Mouse (Mus musculus) right cerebral cortex, postnatal 4 days (tissue): ENCODE results near the gene Phf7.

Experiments used
- DNase-seq: peaks from one replicate; pipeline ENCODE4 v3.0.0-alpha.2; 2022

Phf7 gene

DNA sequence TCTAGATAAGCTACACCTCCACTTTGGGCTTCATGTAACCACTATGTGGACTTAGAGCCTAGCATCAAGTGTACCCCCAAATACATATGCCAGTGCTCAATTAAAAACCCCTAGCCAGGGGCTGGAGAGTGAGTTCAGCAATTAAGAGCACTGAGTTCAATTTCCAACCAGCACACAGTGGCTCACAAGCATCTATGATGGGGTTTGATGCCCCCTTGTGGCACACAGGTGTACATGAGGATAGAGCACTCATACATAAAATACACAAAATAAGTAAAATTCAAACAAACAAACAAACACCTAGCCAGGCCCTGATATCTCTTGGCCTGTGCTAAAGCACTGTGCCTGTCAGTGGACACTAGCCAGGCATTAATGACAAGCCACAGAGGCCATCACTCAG is 55.1 kb downstream of the Phf7 start:
- no peak for DNase-seq

GRCm38 (mm10) chr14:31195521-31195920 is 55.6 kb downstream of the Phf7 start:
- DNase-seq, result no peak

DNA sequence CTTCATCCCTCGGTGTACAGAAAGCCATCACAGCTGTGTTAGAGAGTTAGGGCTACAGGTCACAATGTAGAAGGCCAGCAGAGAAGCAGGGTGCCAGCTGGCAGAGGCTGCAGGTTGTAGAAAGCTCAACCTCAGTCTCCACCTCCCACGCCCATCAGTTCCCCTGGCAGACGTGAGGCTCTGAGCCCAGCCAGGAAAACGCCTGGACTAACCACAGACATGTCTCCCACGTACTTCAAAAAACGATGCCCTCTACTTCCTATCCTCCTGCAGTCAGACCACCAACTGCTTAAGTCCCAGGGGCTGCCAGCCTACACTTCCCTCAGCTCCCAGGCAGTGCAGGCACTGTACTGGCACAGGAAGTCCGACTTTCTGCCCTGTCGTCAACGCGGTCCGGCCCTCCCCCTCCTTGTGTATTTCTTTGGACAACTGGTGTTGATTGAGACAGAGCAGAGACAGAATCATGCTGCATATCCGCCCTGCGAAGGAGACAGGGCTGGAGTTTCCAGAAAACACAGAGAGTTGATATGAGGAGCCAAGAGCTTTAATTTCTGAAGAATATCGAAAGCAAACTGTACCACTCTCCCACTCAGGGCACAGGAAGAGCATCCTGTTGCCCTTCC is 56.1 kb downstream of the Phf7 start:
- DNase-seq, result no peak

DNA sequence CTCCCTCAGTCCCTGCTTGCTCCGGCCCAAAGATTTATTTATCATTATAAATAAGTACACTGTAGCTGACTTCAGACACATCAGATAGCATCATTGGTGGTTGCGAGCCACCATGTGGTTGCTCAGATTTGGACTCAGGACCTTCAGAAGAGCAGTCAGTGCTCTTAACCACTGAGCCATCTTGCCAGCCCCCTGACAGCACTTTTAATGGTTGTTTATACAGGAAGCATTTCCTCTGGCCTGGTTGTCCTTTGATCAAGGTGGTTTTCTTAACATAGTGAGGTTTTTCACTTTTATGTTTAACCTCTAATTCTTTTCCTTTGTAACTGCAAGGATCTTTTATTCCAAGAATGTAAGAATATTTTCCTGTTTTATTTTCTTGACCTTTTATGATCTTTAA is 56.7 kb downstream of the Phf7 start:
- DNase-seq, result no peak

GRCm38 (mm10) chr14:31193791-31194190 is 57.3 kb downstream of the Phf7 start:
- DNase-seq, result no peak

DNA sequence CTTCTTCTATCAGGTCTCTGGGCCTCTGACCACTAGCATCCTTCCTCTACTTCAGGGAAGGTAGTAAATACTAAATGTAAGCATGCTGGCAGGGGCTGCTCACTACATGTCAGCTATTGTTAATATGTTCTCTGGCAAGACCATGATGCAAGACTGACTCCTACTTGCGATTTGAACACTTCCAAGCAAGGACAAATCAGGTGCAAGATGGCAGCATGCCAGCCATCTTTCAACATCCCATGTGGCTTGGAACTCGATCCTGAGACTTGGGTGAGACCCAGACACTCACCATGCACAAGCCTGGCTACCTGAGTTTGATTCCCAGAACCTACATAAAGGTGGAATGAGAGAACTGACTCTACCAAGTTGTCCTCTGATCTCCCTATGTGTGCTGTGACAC is 59.2 kb downstream of the Phf7 start:
- DNase-seq, result no peak

DNA sequence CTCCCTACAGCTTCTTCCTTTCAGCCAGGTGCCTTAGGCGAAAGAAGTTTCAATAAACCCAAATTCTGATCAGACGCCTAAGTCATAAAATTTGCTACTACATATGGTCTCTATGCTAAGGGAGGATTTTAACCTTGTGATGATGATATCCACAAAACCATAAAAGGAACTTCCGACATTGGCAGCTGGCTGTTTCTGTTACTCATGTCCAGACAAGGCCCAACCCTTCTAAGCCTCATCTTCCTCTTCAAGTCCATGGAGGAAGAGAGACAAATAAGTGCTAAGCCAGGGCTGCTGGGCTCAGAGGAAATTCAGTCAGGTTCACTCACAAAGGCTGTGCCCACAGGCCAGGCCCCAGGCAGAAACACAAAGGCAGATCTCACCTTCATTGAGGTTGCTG is 61.8 kb downstream of the Phf7 start:
- no peak for DNase-seq

DNA sequence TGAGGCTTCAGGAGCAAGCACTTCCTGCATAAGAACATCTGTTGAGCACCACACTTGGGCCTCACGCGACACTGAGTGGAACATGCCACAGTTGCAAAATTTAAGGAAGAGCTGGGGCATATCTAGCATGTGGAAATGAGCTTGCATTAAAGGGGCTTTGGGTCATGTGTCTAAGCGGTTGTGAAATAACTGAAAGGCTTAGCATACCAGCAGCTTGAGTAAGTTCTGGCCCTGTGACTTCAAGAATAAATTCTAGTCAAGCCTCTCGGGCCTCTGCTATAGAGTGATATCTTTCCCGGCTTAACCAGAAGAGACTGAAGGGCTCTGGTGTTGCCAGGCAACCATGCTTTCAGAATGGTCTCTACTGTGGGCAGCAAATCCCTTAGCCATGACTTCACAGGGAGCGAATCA is 62.3 kb downstream of the Phf7 start:
- no peak for DNase-seq
